Mouse (Mus musculus): Measurements from ENCODE around the gene Dgkg. TPM values are rescaled to one million over a fixed set of nuclear protein-coding genes. Genes with fewer than 3 reads are reported as not detected.

Gene Dgkg
- total RNA-seq, 4 experiments from 2014 or later = 3.3 to 6.6 (median 5.2) TPM

DNA sequence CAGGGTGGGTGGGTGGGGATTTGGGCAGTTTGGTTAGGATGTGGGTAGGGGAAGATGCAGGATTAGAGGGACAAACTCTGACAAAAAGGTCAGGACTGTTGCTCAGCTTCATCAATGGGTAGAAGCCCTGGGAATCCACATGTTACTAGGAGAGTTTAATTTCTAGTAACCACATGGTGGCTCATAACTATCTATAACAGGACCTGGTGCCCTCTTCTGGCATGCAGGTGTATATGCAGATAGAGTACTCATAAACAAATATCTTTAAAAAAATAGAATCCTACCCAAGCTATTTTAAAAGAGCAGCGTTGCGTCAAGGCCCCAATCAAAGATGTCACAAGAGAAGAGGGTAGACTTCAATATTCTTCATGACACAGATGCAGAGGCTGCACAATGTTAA, 63.1 kb downstream of the Dgkg start:
- DNase-seq = no peak

DNA sequence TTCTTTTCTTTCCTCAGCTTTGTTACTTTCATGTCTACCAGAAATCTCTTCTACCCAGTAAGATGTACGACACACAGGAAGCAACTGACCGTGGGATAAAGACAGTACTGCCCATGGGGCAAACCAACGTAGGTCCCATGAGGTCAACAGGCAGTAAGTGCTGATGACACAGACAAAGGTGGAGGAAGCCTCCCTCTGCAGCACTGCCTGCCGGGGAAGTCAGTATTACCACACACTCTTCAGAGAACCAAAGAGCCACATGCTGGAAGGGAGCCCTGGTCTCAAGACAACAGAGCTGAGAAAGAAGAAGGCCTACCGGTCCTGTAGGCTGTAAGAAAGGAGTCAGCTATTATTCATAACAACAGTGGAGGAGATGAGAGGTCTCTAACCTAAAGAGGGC, 67.4 kb downstream of the Dgkg start:
- no peak for DNase-seq

GRCm38 (mm10) chr16:22586151-22586836, 70.7 kb downstream of the Dgkg start:
- DNase-seq = no peak

DNA sequence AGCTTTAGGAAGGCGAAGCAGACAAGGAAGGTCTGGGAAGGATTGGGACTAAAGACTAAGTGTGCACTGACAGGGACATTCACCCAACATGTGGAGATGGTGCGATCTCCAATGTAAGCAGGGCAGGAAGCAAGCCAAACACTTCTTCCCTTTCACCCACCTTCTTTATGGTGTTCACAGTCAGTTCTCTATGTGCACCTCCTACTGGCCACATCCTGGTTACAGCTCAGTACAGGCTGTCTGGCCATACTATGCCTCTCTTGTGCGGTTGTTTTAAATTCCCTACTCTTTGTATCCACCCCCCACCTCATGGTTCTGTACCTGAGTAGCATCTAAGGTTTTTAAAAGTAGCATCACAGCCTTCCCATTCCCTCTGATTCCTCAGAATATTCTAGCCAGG, 71.5 kb downstream of the Dgkg start:
- DNase-seq = no peak

DNA sequence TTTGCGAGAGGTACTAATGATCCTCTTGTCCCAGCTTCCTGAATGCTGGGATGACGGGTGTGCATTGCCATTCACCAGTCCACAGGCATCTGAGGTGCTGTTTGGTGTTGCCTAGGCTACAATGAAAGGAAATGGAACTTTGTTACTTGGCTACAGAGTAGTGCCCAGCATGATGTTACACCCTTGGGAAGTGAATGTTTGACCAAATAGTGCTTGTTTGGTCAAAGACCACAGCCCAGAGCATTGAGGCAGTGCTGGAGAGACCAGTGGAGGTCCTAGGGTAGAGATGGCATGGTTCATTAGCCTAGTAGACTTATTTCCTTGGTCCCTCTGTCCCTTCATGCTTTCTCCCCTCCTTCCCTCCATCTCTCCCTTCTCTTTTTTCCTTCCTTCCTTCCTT, 73.6 kb downstream of the Dgkg start:
- DNase-seq = no peak

DNA sequence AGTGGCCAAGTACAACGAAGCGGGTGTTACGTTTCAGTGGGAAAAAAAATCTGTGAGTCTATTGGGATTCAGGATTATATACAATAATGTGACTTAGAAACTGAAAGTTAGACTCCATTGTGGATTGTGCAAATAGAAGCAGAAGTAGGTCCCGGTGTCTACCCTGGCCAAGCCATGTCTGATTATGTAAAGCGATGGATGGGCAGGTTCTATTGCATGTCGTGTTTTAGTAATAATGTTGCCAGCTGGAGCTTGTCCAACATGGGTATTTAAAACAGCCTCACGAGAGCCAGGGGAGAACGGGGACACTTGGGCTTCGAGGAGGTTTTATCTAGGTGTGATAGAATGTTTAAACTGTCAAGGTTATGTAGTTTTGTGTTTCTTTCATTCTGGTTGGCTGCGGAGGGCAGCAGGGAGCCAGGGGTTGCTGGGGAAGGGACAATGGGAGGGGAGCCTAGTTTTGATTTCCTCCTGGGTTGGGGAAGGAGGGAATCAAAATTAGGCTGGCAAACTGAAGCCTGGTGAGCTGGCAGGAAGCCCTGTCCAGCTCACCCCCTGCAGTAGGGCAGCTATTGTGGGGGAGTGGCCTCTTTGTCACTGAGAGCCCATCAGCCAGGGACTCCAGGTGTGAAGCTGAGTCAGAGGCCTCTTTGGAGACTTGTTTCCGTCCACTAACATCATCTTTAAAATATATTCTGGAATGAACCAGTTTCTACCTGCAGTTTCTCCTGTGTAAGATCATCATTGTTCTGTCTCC, 74.7 kb downstream of the Dgkg start:
- no peak for DNase-seq

GRCm38 (mm10) chr16:22580103-22580502, 76.9 kb downstream of the Dgkg start:
- no peak for DNase-seq

GRCm38 (mm10) chr16:22578883-22579282, 78.1 kb downstream of the Dgkg start:
- no peak for DNase-seq

- DNase-seq = no peak
Observed at GRCm38 (mm10) chr16:22577656-22578055, 79.4 kb downstream of the Dgkg start.

DNA sequence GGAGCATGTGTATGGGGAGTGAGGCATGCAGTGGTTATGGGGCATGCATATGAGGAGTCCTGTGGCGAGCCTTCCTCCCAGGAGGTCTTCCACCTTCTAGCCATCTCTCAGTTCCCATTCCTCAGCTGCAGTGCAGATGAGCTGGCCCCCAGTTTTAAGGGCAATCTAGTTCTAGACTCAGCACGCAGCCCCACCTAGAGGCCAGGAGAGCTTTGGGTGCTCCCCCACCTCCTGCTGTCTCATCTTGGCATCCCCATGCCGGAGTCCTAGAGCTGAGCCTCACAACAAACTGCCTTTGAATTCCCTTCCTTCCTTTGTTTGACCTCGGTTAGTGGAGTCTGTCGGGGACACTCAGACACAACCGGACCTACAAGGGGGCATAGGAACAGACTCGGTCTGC, 82.9 kb downstream of the Dgkg start:
- no peak for DNase-seq

DNA sequence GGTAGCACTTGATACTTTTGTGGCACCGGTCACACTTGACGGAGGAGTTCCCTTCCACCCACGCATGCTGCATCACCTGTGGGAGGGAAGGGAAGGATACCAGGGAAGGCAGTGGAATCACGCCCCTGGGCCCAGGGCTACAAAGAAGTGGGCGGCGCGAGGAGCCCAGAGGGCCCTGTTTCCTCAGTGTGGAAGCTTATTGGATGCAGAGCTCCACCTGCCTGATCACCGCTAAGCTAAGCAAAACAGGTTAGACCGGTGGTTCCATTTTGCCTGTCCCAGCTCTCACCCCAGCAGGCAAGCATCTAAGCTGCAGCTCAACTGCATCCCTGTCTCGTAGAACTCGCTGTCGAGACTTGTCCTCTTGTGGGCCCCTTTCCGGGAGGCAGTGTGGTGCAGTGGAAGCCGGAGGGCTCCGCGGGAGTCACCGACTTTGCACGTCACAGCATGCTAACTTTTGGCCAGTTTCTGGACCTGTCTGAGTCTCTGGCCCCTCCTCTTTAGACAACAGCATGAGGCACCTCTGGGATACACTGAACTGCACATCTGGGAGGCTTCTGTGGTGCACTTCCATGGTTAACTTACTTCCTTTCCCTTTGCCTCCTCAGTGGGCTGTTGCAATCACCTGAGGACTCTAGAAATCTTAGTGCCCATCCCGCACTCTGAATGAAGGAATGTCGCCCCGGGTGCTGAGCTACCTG, 84.2 kb downstream of the Dgkg start:
- DNase-seq = no peak

DNA sequence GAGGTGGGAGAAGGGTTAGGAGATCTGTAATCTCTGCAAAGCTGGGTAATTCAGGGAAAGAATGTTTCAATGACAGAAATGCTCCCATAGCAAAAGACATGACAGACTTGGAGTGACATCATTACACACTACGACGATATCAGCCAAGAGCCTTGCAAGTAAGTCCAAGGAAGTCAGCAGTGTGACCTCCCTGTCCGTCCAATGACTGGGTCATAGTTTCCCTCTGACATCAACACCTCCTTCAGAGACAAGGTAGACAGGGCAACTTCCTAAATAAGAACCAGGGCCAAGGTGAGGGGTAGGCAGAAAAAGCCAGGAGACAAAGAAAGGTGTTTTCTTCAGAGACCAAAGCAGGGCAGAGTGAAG, 92.1 kb downstream of the Dgkg start:
- DNase-seq = no peak

DNA sequence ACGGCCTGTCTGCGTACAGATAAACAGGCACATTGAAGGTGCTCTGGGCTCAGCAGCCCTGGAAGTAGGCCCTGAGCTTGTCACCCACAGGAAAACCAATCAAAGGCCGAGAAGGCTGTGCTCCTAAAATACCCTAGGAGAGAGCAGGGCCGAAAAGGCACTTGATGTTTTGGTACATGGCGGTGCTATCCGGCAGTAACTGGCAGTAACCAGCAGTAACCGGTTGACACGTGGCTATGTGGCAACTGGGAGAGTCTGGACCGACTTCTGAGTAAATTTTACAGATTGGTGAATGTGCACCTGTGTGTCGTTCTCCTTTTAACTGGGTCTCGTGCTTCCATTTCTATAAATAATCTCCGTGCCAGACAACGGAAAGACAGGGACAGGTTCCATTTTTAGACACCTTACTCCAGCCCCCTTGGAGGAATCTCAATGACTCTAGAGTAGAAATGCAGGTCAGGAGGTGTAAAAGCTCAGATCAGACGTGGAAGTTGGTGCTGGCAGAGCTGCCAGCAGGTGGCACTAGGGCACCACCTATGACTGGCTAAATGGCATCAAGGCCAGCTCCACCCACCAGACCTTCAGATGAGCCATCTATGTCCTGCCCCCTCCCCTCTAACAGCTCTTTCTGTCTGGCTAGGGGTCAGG, 92.6 kb downstream of the Dgkg start:
- DNase-seq = peak; percentile 60

DNA sequence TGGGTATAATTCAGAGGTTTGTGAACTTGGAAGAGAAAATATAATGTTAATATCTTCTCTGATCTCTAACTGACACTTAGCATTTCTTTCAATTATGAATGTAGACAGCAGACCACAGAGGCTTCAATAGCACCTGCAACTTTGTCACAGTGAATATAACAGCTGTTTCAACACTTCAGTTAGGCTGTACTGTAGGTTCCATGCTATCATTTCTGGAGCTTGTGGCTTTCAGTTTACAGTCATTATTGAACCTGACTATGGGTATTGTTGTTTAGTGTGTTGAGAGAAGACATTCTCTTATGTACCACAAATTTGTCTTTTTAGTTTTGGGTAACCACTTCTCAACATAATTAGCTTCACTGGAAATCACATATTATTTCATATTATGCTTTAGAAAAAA, 93.4 kb downstream of the Dgkg start:
- no peak for DNase-seq

- DNase-seq = no peak
Observed at GRCm38 (mm10) chr16:22554996-22555395, 102.0 kb downstream of the Dgkg start.

DNA sequence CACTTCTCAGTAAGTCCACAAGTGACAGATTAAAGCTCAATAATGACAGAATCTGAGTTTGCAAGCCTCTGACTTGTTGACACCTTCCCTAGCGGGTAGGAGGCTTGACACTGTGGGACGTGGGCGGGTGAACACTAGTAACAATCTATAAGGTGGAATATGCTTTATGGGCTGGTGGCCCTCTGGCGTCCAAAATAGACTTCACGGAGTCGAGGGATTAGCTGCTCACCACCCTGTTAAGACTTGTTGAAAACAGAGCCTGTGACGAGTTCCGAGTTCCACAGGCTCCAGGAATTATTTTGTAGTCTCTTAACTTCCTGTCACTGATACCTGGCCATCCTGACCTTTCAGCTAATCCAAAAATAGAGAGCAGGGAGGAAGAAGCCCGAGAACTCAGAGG, 104.7 kb downstream of the Dgkg start:
- DNase-seq = no peak

DNA sequence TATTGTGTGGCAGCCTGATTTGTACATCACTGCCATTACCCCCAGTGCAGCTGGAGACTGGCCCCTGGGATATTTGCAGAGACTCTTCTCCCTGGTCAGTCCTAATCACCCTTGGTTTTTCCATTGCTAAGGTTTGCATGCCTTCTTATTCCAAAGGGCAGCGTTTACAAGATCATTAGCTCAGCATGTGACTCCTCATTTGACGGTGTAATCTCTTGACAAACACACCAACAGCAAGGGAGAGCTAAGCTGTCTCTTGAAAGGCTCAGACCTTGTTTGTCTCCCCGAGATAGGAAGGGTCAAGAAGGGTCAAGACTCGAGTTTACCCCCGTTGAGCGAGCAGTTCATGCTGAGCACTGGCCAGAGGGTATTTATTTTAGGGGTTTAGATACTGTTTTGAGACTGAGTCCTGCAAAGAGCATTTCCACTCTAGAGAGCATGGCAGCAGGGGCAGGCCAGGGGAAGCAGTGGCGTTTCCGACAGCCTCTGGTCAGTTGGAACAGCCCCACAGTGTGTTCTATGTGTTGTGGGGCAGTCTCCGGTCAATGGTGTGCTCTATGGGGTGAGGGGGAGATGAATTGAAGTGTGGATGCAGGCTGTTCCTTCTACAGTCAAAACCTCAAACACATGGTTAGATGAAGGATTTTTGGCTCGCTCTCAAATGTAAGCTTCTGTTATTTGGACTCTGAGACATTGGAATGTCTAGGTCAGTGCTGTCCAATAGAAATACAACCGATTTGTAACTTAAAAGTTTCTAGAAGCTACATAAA, 105.6 kb downstream of the Dgkg start:
- no peak for DNase-seq

- no peak for DNase-seq
Observed at GRCm38 (mm10) chr16:22549346-22549745, 107.7 kb downstream of the Dgkg start.

- DNase-seq = peak; percentile 71
Observed at GRCm38 (mm10) chr16:22548167-22549080, 108.6 kb downstream of the Dgkg start.

DNA sequence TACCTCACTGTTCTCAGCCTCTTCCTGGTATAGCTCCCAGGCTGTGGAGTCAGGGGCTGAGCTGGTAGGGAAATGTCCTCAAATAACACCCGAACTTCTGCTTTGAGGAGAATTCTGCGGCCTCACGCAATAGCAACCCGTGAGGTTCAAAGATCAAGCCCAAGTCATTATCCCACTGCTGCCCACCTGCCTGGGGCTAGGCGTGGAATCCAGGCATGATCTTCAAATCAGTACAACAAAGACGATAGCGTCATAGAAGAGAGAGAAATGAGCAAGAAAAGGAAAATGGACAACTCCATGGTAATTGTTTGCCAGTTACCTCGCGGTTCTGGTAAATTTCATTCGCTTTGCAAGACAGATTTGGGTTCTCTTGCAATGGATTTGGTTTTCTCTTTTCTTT, 109.3 kb downstream of the Dgkg start:
- no peak for DNase-seq

DNA sequence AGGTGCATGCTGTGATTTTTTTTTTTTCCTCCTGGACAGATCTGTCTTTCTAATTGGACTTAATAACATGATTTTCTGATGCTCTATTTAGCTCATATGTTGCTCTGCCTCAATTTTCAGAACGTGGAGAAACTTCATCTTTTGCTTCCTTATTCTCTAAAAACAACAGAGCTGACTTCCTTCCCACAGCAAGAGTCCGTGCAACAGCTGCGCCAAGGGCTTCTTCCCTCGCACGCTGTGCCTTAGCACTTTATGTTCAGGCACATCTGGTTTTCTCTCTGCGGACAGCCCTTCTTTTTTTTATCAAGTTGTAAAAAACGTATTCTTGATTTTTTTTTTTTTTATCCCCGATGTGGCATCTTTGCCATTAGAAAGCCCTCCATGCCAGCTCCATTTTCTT, 111.2 kb downstream of the Dgkg start:
- DNase-seq = no peak

Data from adrenal gland, adult 8-10 months (tissue).